Mouse (Mus musculus): Measurements from ENCODE around the gene Cyp4a12a. TPM values are rescaled to one million over a fixed set of nuclear protein-coding genes. Genes with fewer than 3 reads are reported as not detected.
A peak's percentile ranks its signal among the peaks of the same experiment; 100 is the strongest.
"Not testable (repeated sequence)": the region's sequence is repeated elsewhere in the genome, so short reads cannot be mapped to it uniquely, and the experiment has no call there.

The Cyp4a12a gene
- polyA plus RNA-seq (2016; fragmentation: Nextera tagmentation; extraction: Ambion mirVana): not detected in 2 replicates

DNA sequence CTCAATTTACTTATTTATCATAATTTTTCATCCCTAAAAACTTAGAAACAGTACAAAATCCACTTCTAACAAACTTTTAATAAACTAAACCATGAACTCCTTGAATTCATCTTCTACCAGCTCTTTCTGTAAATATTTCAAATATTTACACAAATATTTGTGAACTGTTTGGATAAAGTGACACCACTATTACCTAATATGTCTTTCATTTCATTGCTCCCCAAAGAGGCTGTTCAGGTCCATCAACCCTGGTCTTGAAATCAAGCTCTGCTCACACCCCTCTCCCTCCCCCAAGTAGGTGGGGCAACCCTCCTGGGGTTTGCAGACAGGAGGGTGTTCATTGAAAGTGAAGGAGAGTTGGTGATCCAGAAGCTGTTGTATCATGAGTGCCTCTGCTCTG is at the start of gene Cyp4a12a:
Gene Cyp4a12a (plus strand): TSS at position 301 of the 400 bp plus-strand sequence.
- not testable (repeated sequence) for H3K9ac ChIP-seq (replicated peaks); H3K27ac ChIP-seq; ATAC-seq (ENCODE audit: insufficient number of reproducible peaks, insufficient read depth, low FRiP score, low TSS enrichment, low read depth); H3K9me3 ChIP-seq; H3K36me3 ChIP-seq; H3K4me2 ChIP-seq; H3K27me3 ChIP-seq; H3K4me1 ChIP-seq (replicated peaks); H3K4me3 ChIP-seq (replicated peaks)

DNA sequence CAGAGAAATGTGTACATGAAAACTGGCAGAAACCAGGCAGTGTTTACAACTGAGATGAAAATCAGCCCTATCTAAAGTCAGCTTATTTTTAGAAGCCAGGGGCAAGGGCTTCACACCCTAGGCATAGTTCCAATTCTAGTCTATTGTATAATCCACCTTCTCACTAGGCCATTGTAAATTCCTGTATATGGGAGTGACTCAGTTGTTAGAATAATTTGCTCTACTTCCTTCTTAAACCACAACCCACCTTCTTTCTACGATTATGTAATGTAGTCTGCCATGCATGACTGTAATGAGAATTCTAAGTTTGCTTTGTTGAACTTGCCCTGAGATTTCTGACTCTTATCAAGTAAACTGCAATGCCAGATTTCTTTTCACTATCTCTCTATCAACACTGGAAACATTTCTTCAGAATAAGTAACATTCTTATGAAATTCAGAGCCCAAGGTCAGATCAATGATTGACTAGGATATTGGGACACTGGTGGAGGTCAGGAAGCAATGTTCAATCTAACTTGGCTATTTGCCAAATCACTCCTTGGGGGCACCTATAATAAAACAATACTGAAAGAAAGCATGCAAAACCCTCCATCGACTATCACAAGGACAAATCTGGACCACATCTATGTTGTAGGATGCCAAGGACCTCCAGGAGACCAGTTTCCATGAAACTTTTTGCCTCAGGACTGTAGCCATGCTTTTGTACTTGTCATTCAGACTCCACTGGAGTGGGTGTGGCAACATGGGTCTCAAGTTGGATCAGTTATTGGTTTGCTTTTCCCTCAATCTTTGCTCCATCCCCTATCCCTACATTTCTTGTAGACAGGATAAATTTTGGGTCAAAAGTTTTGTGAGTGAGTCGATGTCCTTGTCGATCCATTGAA is 33.9 kb upstream of the Cyp4a12a start:
- not testable (repeated sequence) for H3K27ac ChIP-seq; ATAC-seq (ENCODE audit: insufficient number of reproducible peaks, insufficient read depth, low FRiP score, low TSS enrichment, low read depth); H3K36me3 ChIP-seq; H3K4me3 ChIP-seq (replicated peaks); H3K9me3 ChIP-seq; H3K9ac ChIP-seq (replicated peaks); H3K27me3 ChIP-seq; H3K4me2 ChIP-seq; H3K4me1 ChIP-seq (replicated peaks)
- 75% methylated on average over 3 of the region's 4 CpGs for WGBS

DNA sequence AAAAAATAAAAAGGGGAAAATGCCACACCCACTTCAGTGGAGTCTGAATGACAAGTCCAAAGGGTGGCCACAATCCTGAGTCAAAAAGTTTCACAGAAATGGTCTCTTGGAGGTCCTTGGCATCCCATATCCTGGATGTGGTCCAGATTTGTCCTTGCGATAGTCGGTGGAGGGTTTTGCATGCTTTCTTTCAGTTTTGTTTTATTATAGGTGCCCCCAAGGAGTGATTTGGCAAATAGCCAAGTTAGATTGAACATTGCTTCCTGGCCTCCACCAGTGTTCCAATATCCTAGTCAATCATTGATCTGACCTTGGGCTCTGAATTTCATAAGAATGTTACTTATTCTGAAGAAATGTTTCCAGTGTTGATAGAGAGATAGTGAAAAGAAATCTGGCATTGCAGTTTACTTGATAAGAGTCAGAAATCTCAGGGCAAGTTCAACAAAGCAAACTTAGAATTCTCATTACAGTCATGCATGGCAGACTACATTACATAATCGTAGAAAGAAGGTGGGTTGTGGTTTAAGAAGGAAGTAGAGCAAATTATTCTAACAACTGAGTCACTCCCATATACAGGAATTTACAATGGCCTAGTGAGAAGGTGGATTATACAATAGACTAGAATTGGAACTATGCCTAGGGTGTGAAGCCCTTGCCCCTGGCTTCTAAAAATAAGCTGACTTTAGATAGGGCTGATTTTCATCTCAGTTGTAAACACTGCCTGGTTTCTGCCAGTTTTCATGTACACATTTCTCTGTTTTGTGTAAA is 20.4 kb upstream of the Cyp4a12a start:
- not testable (repeated sequence) for ATAC-seq (ENCODE audit: insufficient number of reproducible peaks, insufficient read depth, low FRiP score, low TSS enrichment, low read depth); H3K4me1 ChIP-seq (replicated peaks); H3K4me2 ChIP-seq; H3K4me3 ChIP-seq (replicated peaks); H3K36me3 ChIP-seq; H3K9ac ChIP-seq (replicated peaks); H3K9me3 ChIP-seq; H3K27ac ChIP-seq; H3K27me3 ChIP-seq
- WGBS: 91% methylated on average over 2 of the region's 3 CpGs

DNA sequence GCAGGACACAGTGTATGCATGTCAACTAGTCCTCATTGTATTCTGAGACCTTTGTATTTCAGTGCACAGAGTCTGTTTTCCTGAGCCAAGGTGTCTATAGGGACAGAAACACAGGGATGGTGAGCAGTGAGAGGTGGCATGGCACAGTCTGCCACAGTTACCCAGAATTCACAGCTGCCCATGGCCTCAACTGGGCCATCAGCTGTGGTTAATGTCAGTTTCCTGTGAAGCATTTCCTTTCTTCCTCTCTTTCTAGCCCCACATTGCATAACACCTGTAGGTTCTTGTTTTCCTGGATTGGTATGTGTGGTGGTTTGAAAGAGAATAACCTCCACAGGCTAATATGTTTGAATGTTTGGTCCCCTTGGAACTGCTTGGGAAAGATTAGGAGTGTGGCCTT is 18.5 kb upstream of the Cyp4a12a start:
- no peaks in the 10 kb centered on the region for H3K4me1 ChIP-seq (replicated peaks)
- H3K9me3 ChIP-seq: no peaks in the 10 kb centered on the region
- no peak for ATAC-seq (ENCODE audit: insufficient number of reproducible peaks, insufficient read depth, low FRiP score, low TSS enrichment, low read depth)
- no peak overlapping the region for H3K27ac ChIP-seq
- H3K4me3 ChIP-seq (replicated peaks): peak overlapping the region; percentile 38; the same call in 1 of the 2 replicates
- no peaks in the 10 kb centered on the region for H3K36me3 ChIP-seq
- peak overlapping the region; percentile 62 for H3K4me2 ChIP-seq
- H3K9ac ChIP-seq (replicated peaks): no peak overlapping the region
- H3K27me3 ChIP-seq: no peaks in the 10 kb centered on the region

DNA sequence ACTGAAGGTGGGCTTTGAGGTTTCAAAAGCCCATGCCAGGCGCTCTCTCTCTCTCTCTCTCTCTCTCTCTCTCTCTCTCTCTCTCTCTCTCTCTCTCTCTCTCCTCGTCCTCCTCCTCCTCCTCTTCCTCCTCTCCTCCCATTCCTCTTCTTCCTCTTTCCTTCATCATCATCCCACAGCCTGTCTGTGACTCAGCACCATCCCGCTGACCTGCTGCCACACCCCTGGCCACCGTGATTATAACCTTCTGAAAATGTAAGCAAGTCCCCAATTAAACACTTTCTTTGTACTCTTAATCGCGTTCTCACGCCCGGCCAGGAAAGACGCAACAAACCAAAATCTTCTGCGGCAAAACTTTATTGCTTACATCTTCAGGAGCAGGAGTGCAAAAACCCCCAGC is 18.1 kb upstream of the Cyp4a12a start:
- not testable (repeated sequence) for H3K9ac ChIP-seq (replicated peaks); ATAC-seq (ENCODE audit: insufficient number of reproducible peaks, insufficient read depth, low FRiP score, low TSS enrichment, low read depth); H3K36me3 ChIP-seq; H3K27me3 ChIP-seq; H3K27ac ChIP-seq; H3K4me1 ChIP-seq (replicated peaks); H3K9me3 ChIP-seq
- peak overlapping the region; percentile 62 for H3K4me2 ChIP-seq
- 16% methylated on average over 10 of the region's 10 CpGs for WGBS
- peak overlapping the region; percentile 38 for H3K4me3 ChIP-seq (replicated peaks)

DNA sequence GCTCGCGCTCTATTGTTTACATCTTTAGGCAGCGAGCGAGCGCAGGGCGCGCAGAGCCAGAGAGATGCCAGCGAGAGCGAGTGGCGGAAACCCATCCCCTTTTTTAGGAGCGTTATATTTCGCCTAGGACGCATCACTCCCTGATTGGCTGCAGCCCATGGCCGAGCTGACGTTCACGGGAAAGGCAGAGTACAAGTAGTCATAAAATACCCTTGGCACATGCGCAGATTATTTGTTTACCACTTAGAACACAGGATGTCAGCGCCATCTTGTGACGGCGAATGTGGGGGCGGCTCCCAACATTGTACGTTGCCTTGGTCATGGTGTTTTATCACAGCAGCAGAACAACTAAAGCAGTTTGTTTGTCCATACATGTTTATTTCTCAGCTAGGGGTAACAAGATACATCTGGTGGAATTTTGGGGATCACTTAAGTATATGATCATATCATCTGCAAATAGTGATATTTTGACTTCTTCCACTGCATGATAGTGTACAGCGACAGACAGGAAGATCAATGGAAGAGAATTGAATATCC is 17.5 kb upstream of the Cyp4a12a start:
- not testable (repeated sequence) for H3K27me3 ChIP-seq; H3K9ac ChIP-seq (replicated peaks); H3K36me3 ChIP-seq; H3K9me3 ChIP-seq; H3K27ac ChIP-seq; H3K4me1 ChIP-seq (replicated peaks)
- WGBS: 23% methylated on average over 22 of the region's 23 CpGs
- peak; percentile 37; the same call in 1 of the 2 replicates for ATAC-seq (ENCODE audit: insufficient number of reproducible peaks, insufficient read depth, low FRiP score, low TSS enrichment, low read depth)
- Histone ChIP-seq H3K4me2 (peak overlapping the region; percentile 62), H3K4me3 (replicated peaks) (peak overlapping the region; percentile 38)

DNA sequence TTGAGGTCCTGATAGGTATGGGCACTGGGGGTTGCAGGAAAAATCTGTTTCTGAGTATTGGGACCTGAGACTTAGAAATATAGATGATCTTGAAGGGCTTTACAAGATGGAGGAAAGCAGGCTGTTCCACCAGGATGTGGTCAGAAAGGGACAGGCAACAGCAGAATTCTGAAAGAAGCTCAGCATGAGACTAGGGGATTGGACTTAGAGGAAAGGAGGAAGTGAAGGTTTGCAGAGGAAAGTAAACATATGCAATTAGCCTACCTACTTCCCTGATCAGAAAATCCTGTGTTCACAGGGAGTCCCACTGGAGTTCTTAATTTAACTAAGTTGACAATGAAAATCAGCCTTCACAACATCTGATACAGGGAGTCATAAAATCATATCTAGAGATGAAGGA is 26.9 kb downstream of the Cyp4a12a start:
- not testable (repeated sequence) for H3K27ac ChIP-seq; H3K36me3 ChIP-seq; H3K4me2 ChIP-seq; H3K27me3 ChIP-seq; H3K9ac ChIP-seq (replicated peaks); H3K9me3 ChIP-seq; H3K4me3 ChIP-seq (replicated peaks); H3K4me1 ChIP-seq (replicated peaks); ATAC-seq (ENCODE audit: insufficient number of reproducible peaks, insufficient read depth, low FRiP score, low TSS enrichment, low read depth)

DNA sequence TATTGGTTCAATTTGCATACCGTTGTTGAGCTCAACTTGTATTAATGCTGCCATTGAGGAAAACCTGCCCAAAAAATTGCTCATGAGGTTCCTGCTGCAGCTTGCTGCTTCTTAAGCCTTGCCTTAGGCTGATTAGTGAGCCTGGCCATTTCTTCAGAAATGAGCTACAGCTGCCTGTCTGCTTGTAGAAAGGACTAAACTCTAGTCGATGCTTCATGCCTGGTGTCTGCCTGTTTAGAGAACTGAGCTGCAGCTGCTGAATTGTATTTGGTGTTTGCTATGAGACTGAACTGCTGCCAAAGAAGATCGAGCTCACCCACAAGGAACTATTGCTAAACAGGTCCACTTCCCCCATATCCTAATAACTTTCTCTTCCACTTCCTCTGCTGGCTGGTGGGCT is 66.8 kb downstream of the Cyp4a12a start:
- ATAC-seq (ENCODE audit: insufficient number of reproducible peaks, insufficient read depth, low FRiP score, low TSS enrichment, low read depth); H3K9me3 ChIP-seq; H3K27me3 ChIP-seq; H3K4me1 ChIP-seq (replicated peaks); H3K36me3 ChIP-seq; H3K27ac ChIP-seq; H3K4me2 ChIP-seq; H3K9ac ChIP-seq (replicated peaks); H3K4me3 ChIP-seq (replicated peaks): not testable (repeated sequence)
- WGBS: 84% methylated on average over 3 of the region's 3 CpGs

DNA sequence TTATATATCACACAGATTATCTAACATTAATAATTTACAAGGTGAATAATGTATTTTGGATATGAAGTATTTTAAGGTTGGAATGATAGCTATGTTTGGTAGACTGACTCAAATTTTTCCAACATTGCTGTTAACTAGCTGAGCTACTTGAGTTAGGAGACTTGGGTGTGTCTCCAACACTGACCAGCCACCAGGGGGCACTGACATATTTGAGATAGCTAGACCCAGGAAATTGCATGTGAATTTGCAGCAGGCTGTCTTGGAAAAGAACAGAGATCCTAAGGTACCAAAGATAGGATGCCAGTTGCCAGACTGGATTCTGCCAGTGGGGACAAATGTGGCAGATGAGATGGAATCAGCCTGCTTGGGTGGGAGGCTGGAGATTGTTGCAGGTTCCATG is 69.2 kb downstream of the Cyp4a12a start:
- not testable (repeated sequence) for ATAC-seq (ENCODE audit: insufficient number of reproducible peaks, insufficient read depth, low FRiP score, low TSS enrichment, low read depth); H3K36me3 ChIP-seq; H3K4me1 ChIP-seq (replicated peaks); H3K4me3 ChIP-seq (replicated peaks); H3K27ac ChIP-seq; H3K9ac ChIP-seq (replicated peaks); H3K27me3 ChIP-seq; H3K9me3 ChIP-seq; H3K4me2 ChIP-seq
